Mouse (Mus musculus) testis, adult 2 months (tissue): Measurements from ENCODE around the gene Srpk2. TPM values are rescaled to one million over a fixed set of nuclear protein-coding genes. Genes with fewer than 3 reads are reported as not detected.
"Not testable (repeated sequence)": the region's sequence is repeated elsewhere in the genome, so short reads cannot be mapped to it uniquely, and the experiment has no call there.

Experiments used
- H3K27ac ChIP-seq: fragments of 200-500 bp; 2 replicates; pipeline ENCODE4 v1.5.1; 2012; ENCODE audit warnings: low read depth, low read length; ENCODE audit not compliant: control insufficient read depth, insufficient read depth
- H3K27me3 ChIP-seq: fragments of 200-500 bp; 2 replicates; pipeline ENCODE4 v1.6.1; 2012; ENCODE audit warnings: mild to moderate bottlenecking, low read length, moderate library complexity; ENCODE audit not compliant: control insufficient read depth, insufficient read depth
- H3K36me3 ChIP-seq: fragments of 200-500 bp; 2 replicates; pipeline ENCODE4 v1.6.1; 2012; ENCODE audit warnings: mild to moderate bottlenecking, low read length; ENCODE audit not compliant: control insufficient read depth, insufficient read depth
- H3K4me1 ChIP-seq: fragments of 200-500 bp; 2 replicates; pipeline ENCODE4 v1.6.1; 2012; ENCODE audit warnings: low read length; ENCODE audit not compliant: control insufficient read depth, insufficient read depth
- H3K4me3 ChIP-seq: fragments of 200-500 bp; 2 replicates; pipeline ENCODE4 v1.5.1; 2012; ENCODE audit warnings: low read depth, mild to moderate bottlenecking, low read length, moderate library complexity, mixed read lengths; ENCODE audit not compliant: control insufficient read depth
- CTCF ChIP-seq: fragments of 200-500 bp; IDR thresholded peaks from 2 replicates; pipeline ENCODE4 v1.5.1; 2012; ENCODE audit warnings: low read depth, mild to moderate bottlenecking, inconsistent platforms, low read length, moderate library complexity; ENCODE audit not compliant: control insufficient read depth, insufficient read depth, insufficient replicate concordance
- POLR2A ChIP-seq: fragments of 200-500 bp; IDR thresholded peaks from 2 replicates; pipeline ENCODE4 v1.6.1; 2012; ENCODE audit warnings: low read depth, mild to moderate bottlenecking, inconsistent platforms, low read length, moderate library complexity; ENCODE audit not compliant: control insufficient read depth
- polyA plus RNA-seq: library from polyadenylated mRNA; depleted of rRNA; stranded (reverse); fragments of >200 nt; gene quantifications from 2 replicates; pipeline ENCODE4 v1.2.3, GENCODE M21; 2012

The Srpk2 gene
- polyA plus RNA-seq, 1 experiment: 229 TPM

GRCm38 (mm10) chr5:23711244-23711643 lies 26.8 kb upstream of the Srpk2 start:
- Histone ChIP-seq H3K4me3 (no peak overlapping the region), H3K36me3 (no peaks in the 10 kb centered on the region), H3K27me3 (no peaks in the 10 kb centered on the region), H3K27ac (no peak overlapping the region), H3K4me1 (peaks cover 6% of the 10 kb centered on the region)
- TF ChIP-seq POLR2A: no peak
- no peak for TF ChIP-seq CTCF

DNA sequence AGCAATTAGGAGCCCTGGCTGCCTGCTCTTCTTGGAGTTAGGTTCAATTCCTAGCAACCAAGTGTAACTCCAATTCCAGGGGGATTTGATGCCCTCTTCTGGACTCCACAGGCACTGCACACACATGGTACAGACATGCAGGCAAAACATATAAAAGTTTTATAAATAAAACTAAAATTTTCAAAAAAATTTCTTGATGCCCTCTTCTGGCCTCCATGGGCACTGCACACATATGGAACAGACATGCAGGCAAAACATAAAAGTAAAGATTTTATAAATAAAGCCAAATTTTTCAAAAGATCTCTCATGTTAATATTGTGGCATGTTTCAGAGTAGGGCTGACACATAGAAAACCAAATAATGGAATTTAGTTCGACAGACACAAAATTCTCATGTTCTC lies 25.2 kb upstream of the Srpk2 start:
- H3K27ac ChIP-seq: no peak overlapping the region
- no peaks in the 10 kb centered on the region for H3K27me3 ChIP-seq
- H3K4me3 ChIP-seq: no peak overlapping the region
- no peaks in the 10 kb centered on the region for H3K36me3 ChIP-seq
- TF ChIP-seq CTCF: no peak
- no peak for TF ChIP-seq POLR2A
- peaks cover 6% of the 10 kb centered on the region for H3K4me1 ChIP-seq

DNA sequence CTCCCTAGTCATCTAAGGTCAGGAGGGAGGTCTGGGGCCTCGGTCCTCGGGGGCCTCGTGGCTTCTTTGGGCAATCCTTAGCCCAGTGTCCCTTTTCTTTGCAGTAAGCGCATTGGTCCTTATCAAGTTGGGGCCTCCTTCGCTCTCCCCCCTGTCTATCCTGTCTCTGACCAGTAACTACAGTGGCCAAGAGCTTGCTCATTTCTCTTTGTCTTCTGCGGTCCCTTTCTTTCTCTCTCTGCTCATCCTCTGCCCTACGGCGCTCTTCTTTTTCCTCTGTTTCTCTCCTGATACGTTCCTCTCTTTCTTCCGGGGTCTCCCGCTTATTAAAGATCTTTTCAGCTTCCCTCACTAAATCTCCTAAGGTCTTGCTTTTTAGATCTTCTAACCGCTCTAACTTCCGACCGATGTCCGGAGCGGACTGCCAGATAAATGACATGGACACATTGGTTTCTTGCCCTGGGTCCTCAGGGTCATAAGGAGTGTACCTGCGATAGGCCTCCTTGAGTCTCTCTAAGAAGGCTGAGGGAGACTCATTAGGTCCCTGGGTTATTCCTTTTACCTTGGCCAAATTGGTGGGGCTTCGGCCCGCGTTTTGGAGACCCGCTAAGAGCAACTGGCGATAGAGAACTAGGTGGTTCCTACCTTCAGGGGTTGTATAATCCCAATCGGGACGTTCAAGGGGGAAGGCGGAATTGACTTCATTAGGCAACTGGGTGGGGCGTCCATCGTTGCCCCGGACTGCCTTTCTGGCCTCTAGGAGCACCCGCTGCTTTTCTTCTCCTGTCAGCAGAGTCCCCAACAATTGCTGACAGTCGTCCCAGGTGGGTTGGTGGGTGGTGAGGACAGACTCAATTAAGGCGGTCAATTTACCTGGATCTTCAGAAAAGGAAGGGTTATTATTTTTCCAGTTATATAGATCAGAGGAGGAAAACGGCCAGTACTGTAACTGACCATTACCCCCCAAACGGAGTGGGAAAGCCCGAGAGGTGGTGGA lies 22.5 kb upstream of the Srpk2 start:
- not testable (repeated sequence) for H3K27me3 ChIP-seq, H3K36me3 ChIP-seq, H3K27ac ChIP-seq, H3K4me3 ChIP-seq, H3K4me1 ChIP-seq

GRCm38 (mm10) chr5:23697457-23697856 lies 13.0 kb upstream of the Srpk2 start:
- Histone ChIP-seq H3K4me3 (no peak overlapping the region), H3K36me3 (no peaks in the 10 kb centered on the region), H3K27ac (no peak overlapping the region), H3K27me3 (no peaks in the 10 kb centered on the region), H3K4me1 (peaks cover 4% of the 10 kb centered on the region)
- TF ChIP-seq CTCF (no peak), POLR2A (no peak)

GRCm38 (mm10) chr5:23683431-23683830 lies 986 bp downstream of the Srpk2 start:
- Histone ChIP-seq H3K4me1 (no peaks in the 10 kb centered on the region), H3K4me3 (peak overlapping the region; percentile 24; the same call in 1 of the 2 replicates), H3K36me3 (no peaks in the 10 kb centered on the region), H3K27ac (no peak overlapping the region), H3K27me3 (no peaks in the 10 kb centered on the region)
- no peak for TF ChIP-seq POLR2A
- no peak for TF ChIP-seq CTCF

DNA sequence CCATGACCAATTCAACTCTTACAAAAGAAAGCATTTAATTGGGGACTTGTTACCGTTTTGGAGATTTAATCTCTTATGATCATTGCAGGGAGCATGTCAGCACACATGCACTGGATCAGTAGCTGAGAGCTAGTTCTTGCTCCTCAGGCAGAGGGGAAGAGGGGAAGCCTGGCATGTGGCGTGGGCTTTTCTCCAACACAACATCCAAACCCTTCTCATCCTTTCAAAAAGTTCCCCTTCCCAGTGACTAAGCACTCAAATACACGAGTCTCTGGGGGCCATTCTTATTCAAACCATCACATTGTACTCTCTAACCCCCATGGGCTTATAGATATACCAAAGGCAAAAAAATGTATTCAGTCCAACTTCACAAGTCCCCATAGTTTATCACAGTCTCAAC lies 5.4 kb downstream of the Srpk2 start:
- no peak overlapping the region for H3K4me3 ChIP-seq
- no peaks in the 10 kb centered on the region for H3K36me3 ChIP-seq
- no peaks in the 10 kb centered on the region for H3K27me3 ChIP-seq
- TF ChIP-seq CTCF (no peak), POLR2A (no peak)
- no peak overlapping the region for H3K27ac ChIP-seq
- peaks cover 4% of the 10 kb centered on the region; the same call in 1 of the 2 replicates for H3K4me1 ChIP-seq

DNA sequence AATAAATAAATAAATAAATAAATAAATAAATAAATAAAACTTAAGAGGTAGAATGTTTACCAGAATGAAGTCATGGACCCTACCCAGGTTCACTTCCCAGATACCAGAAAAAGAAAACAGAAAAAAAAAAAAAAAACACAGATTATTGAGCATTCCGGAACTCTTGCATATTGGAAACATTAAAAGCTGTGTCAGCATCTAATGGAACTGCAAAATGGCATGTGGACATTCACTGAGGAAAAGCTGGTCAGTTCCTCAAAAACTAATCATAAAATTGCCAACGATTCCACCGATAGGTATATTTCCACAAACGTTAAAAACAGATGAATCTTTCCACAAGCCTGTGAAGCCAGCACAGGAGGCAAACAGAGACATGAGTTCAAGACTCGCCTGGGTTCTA lies 6.5 kb downstream of the Srpk2 start:
- H3K4me1 ChIP-seq: peaks cover 4% of the 10 kb centered on the region; the same call in 1 of the 2 replicates

More for the DNA sequence above, 6.5 kb downstream of the Srpk2 start:
- Histone ChIP-seq H3K36me3 (no peaks in the 10 kb centered on the region), H3K27me3 (no peaks in the 10 kb centered on the region), H3K27ac (no peak overlapping the region), H3K4me3 (no peak overlapping the region)
- TF ChIP-seq CTCF (no peak), POLR2A (no peak)
